Mouse (Mus musculus): ENCODE data around the gene Cphx2. TPM values are rescaled to one million over a fixed set of nuclear protein-coding genes. Genes with fewer than 3 reads are reported as not detected.
A peak's percentile ranks its signal among the peaks of the same experiment; 100 is the strongest.
"Not testable (repeated sequence)": the region's sequence is repeated elsewhere in the genome, so short reads cannot be mapped to it uniquely, and the experiment has no call there.

The Cphx2 gene
- polyA plus RNA-seq (2015; fragmentation: Nextera tagmentation; extraction: Ambion mirVana): not detected in 2 replicates

DNA sequence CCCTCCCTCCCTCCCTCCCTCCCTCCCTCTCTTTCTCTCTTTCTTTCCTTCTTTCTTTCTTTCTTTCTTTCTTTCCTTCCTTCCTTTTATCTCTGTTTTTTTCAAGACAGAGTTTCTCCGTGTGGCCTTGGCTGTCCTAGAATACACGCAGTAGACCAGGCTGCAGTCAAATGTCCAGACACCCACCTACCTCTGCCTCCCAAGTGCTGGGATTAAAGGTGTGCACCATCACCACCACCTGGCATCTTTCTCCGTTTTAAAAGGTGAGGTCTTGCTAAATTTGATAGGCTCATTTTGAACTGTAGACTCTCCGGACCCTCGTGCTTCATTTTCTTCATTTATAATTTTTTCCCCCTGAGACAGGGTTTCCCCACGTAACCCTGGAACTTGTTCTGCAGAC is at the start of gene Cphx2:
Gene Cphx2, plus strand, starts transcription at position 301 of the 400 bp plus-strand sequence.
- H3K36me3 ChIP-seq; H3K9me3 ChIP-seq; H3K27ac ChIP-seq; ATAC-seq (ENCODE audit: low FRiP score); H3K9ac ChIP-seq; H3K4me2 ChIP-seq; H3K4me3 ChIP-seq; H3K27me3 ChIP-seq; H3K4me1 ChIP-seq (replicated peaks): not testable (repeated sequence)
- no CpG with 5 or more reads among the region's 6 CpGs for WGBS

DNA sequence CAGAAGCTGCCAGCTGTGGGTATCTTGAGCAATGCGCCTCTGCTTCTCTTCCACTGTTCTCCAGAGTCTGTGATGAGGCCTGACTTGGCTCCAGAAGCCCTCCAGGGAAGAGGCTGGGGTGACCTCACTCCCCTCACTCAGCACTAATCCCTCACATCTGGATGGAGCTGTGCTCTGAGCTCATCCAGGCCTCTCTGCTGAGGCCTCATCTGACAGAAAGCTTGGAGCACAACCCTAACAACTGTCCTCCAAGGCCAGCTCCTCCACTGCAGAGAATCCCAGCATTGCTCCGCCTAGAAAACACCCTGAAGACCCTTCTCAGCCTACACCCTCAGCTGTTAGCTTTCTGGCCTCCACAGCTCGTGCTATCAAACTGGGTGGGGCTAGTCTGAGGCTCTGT is 47.0 kb upstream of the Cphx2 start:
- not testable (repeated sequence) for H3K9me3 ChIP-seq; H3K27ac ChIP-seq; H3K4me3 ChIP-seq; H3K4me1 ChIP-seq (replicated peaks); H3K9ac ChIP-seq; ATAC-seq (ENCODE audit: low FRiP score); H3K4me2 ChIP-seq; H3K27me3 ChIP-seq; H3K36me3 ChIP-seq
- WGBS: no CpG with 5 or more reads among the region's 3 CpGs

DNA sequence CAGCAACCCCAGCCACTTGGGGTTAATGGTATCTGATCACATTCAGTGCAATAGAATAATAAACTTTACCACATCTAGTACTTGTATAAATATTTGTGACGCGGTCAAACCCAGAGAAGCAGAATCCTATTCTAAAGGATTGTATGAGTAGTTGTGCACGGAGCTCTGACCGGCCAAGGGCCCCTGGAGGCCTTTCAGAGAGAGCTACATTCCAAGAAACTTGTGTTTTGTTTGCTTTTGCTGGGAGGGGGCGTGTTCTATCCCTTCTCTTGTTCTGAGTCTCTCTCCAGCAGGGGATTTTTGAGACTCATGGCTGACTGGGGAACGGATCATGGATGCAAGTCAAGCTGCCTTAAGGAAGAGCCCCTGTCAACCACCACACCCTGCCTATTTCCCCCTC is 45.9 kb upstream of the Cphx2 start:
- not testable (repeated sequence) for H3K27me3 ChIP-seq; H3K4me1 ChIP-seq (replicated peaks); H3K9me3 ChIP-seq; H3K36me3 ChIP-seq; ATAC-seq (ENCODE audit: low FRiP score); H3K9ac ChIP-seq; H3K4me2 ChIP-seq; H3K27ac ChIP-seq; H3K4me3 ChIP-seq
- WGBS: no CpG with 5 or more reads among the region's 6 CpGs

DNA sequence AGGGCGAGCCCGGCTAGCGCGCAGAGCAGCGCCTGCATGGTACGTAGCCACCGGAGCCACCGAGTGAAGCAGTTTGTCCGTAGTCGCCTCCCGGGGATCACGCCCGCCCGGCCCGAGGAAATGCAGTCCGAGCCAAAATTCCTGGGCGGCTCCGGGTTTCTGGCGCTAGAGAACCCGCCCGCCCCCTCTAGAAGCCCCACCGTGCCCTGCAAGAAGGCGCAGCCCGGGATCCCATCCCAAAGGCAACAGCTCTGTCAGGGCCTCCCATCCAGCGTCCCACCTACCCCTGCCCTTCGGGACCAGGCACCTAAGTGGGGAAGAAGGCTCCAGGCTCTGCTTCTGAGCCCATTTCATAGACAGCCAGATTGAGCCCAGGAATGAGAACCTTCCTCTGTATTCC is 38.7 kb upstream of the Cphx2 start, which contains the start of gene Gm9780:
Gene Gm9780, minus strand, starts transcription at position 101 of the 400 bp plus-strand sequence.
- not testable (repeated sequence) for H3K9me3 ChIP-seq; H3K4me1 ChIP-seq (replicated peaks); H3K27me3 ChIP-seq; ATAC-seq (ENCODE audit: low FRiP score); H3K4me2 ChIP-seq; H3K36me3 ChIP-seq; H3K9ac ChIP-seq; H3K27ac ChIP-seq; H3K4me3 ChIP-seq
- WGBS: no CpG with 5 or more reads among the region's 26 CpGs

DNA sequence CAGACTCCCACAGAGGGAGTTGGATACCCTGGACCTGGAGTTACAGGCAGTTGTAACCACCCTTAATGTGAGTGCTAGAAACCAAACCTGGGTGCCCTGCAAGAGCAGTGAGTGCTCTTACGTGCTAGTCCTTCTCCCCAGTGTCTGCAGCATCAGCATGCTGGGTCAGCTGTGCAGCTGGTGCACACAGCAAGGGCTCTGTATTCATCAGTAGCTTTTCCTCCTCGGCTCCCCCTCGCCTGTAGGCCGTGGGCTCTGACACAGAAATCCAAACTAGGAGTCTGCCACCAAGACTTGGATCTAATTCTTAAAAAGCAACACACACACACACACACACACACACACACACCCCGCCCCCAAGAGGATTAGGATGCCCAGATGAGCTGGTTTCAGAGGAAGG is 36.3 kb upstream of the Cphx2 start:
- not testable (repeated sequence) for H3K4me1 ChIP-seq (replicated peaks); H3K27ac ChIP-seq; H3K4me2 ChIP-seq; H3K9me3 ChIP-seq; ATAC-seq (ENCODE audit: low FRiP score); H3K27me3 ChIP-seq; H3K36me3 ChIP-seq; H3K4me3 ChIP-seq; H3K9ac ChIP-seq
- WGBS: no CpG with 5 or more reads among the region's 5 CpGs

DNA sequence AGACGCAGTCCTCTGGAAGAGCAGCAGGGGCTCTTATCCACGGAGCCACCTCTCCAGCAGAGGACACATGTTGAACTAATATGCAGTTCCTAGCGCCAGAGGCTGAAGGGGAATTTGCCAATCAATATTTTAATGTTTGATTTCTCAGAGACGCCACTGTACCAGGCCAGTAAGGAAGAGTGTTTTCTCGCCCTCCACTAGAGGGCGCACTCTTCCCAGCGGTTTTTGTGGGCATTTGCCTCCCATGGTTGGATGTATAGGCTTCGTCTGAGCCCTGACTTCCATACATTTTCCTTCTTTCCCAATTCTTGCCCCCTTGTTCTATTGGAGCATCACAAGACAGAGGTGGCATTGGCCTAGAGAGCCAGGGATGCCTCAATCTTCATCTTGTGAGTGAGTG is 34.3 kb upstream of the Cphx2 start:
- H3K4me2 ChIP-seq; H3K27me3 ChIP-seq; ATAC-seq (ENCODE audit: low FRiP score); H3K4me3 ChIP-seq; H3K9ac ChIP-seq; H3K4me1 ChIP-seq (replicated peaks); H3K36me3 ChIP-seq; H3K27ac ChIP-seq; H3K9me3 ChIP-seq: not testable (repeated sequence)
- no CpG with 5 or more reads among the region's 8 CpGs for WGBS

DNA sequence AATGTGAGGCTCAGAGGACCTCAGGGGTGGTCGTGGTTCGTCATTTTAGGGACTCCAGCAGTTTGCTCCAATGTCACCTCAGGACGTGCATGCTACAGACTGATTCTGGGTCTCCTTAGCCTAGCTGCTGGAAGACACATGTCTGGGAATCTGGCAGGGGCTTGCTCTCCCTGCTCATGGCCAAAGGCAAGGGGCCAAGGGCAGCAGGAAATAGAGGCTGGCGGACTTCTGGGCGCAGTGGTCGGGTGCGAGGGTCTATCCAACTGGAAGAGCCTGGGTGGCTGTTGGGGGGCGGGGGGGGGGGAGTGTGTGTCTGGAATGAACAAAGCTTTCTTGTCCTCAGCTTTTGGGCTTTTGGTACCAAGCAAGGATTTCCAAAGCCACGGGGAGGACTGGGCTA is 32.5 kb upstream of the Cphx2 start:
- not testable (repeated sequence) for H3K4me2 ChIP-seq; H3K27me3 ChIP-seq; H3K9me3 ChIP-seq; H3K27ac ChIP-seq; H3K9ac ChIP-seq; H3K4me3 ChIP-seq; H3K36me3 ChIP-seq; H3K4me1 ChIP-seq (replicated peaks); ATAC-seq (ENCODE audit: low FRiP score)
- WGBS: no CpG with 5 or more reads among the region's 9 CpGs

DNA sequence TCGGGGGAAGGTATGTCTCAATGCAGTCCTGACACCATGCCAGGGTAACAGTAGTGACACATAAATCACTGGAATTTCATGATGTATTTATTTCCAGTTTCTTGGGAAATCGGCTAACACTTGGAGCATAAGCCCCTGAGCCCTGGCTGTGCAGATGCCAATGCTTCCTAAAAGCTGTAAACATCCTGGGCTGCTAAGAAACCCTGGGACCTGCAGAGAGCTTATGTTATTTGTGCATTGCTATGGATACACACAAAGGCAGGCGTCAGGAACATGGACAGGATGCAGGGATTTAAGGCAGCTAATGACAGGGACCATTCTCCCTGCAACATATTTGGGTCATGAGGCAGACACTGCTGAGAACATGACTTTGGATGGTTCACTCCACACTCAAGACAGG is 23.1 kb upstream of the Cphx2 start:
- not testable (repeated sequence) for H3K9me3 ChIP-seq; H3K36me3 ChIP-seq; H3K4me2 ChIP-seq; ATAC-seq (ENCODE audit: low FRiP score); H3K4me3 ChIP-seq; H3K9ac ChIP-seq; H3K27me3 ChIP-seq; H3K27ac ChIP-seq; H3K4me1 ChIP-seq (replicated peaks)
- WGBS: no CpG with 5 or more reads among the region's 3 CpGs

DNA sequence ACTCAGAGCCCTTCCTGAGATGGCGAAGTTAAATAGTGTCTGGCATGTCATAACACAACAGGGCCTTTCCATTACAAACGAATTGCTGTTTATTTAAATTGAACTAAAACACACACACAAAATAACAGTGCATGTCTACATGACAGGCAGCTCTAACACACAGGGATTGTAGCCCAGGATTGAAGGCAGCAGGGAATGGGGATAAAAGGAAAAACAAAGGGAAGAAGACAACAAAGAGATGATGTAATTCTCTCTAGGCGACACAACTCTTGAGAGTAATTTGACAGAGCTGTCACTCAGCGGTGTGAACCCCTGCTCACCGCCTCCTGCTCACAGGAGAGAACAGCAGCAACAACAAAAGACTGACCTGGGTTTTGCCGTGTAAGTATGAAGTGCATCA is 22.0 kb upstream of the Cphx2 start:
- WGBS: no CpG with 5 or more reads among the region's 6 CpGs
- not testable (repeated sequence) for H3K9me3 ChIP-seq; H3K9ac ChIP-seq; H3K27me3 ChIP-seq; H3K36me3 ChIP-seq; ATAC-seq (ENCODE audit: low FRiP score); H3K4me3 ChIP-seq; H3K4me2 ChIP-seq; H3K27ac ChIP-seq; H3K4me1 ChIP-seq (replicated peaks)

DNA sequence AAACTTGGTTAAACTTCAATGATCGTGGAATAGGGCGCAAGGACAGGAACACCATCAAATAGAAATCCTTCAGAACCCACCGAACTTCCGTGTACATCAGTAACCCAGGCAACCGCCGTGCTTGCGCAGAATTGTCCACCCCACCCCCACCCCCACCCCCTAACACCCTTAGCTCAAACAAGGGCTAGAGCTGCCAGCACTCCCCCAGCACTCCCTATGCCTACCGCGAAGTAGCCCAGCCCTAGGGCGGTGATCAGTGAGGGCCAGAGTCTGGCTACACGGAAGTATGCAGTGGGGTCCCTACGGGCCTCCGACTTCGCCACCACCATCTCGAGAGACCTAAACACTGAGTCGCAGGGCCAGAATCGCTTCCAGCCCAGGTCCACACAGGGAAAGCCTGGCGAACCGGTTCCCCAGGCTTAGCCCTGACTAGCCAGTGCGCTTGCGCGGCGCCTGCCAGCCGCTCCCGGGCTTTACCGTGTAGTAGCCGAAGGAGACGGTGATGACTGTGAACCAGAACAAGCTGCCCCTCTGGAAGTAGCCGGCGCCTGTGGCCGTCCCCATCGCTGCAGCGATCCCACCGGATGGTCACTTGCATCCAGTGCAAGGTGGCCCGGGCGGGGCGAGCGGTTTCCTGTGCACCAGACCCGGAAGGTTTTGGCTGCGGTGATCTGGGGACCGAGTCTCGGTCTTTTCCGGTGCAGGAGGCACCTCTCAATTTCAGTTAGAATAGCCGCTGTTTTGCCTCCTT is 14.6 kb upstream of the Cphx2 start:
- ATAC-seq (ENCODE audit: low FRiP score): peak; percentile 88
- H3K4me3 ChIP-seq; H3K9ac ChIP-seq; H3K27ac ChIP-seq; H3K27me3 ChIP-seq; H3K9me3 ChIP-seq; H3K4me1 ChIP-seq (replicated peaks); H3K36me3 ChIP-seq; H3K4me2 ChIP-seq: not testable (repeated sequence)
- no CpG with 5 or more reads among the region's 44 CpGs for WGBS

DNA sequence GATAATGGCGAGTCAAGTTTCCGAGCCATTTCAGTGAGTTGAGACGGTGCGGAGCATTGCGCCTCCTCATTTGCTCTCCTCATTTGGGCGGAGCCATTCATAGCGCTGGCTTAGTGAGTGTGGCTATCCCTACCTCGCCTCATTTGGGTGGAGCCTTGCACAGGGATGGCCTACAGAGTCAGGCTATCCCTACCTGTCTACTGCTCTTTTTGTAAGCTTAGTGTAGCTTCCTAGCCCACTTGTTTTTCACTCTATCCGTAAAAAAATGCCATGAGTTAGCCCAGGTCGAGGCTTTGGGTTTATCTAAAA is 14.0 kb upstream of the Cphx2 start, which contains the start of gene Tmem254c:
Gene Tmem254c, minus strand, starts transcription at position 31 of the 309 bp plus-strand sequence.
- not testable (repeated sequence) for H3K9me3 ChIP-seq; H3K9ac ChIP-seq; H3K36me3 ChIP-seq; H3K27ac ChIP-seq; H3K4me1 ChIP-seq (replicated peaks); H3K4me3 ChIP-seq; H3K27me3 ChIP-seq; H3K4me2 ChIP-seq
- peak; percentile 71; the same call in 1 of the 2 replicates for ATAC-seq (ENCODE audit: low FRiP score)
- WGBS: no CpG with 5 or more reads among the region's 10 CpGs

DNA sequence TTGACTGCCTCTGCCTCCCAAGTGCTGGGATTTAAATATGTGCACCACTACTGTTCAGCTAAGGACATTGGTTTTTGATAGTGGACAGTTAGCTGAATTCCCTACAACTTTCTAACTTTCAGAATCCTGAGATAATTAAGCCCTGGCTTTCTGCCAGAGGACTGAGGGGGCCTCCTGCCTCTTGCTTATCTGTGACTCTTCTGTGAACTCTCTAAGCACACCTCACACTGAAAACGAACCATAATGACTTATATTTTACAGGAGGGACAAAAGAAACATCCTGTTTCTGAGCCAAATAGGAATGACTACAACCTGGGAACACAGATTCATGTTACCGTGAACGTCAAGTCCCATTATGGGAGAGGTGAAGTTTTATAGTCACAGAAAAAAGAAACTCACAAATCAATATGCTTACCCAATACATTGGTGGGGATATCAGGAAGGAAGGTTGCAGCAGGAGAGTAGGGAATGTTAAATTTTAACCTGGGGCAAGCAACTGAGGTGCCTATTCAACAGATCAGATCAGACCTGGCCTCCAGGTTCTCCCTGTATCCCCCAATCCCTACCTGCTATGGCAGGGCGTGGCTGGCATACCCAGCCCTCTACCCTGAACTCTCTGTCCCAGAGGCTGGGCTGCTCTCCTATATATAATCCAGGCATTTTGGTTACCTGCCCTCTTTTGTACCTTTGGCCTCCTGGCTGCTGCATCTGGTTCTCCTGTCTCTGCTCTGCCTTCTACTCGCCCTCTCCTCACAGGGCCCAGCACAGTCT is 4.5 kb upstream of the Cphx2 start:
- no CpG with 5 or more reads among the region's 5 CpGs for WGBS

DNA sequence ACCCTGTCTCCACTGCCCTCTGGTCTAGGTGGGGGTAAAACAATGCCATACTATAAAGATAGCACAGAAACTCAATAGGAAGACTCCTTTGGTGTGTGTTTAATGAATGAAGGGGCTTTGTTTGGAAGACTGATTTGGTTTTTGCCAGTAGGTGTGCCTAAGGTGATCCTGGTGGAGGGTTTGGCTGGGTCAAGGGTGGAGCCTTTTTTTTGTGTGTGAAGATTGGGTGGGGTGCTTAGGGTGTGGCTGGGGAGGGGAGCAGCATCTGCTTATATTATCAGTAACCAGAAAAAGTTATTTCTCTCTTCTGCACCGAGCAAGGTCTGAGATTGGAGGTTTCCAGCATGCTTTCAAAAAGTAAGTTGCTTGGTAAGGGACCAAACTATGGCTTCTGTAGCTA is 681 bp downstream of the Cphx2 start, which contains the start of gene Cphx3:
Gene Cphx3, plus strand, starts transcription at position 301 of the 400 bp plus-strand sequence.
- WGBS: no CpG with 5 or more reads among the region's 1 CpGs
- H3K9ac ChIP-seq; H3K4me2 ChIP-seq; H3K27ac ChIP-seq; ATAC-seq (ENCODE audit: low FRiP score); H3K4me1 ChIP-seq (replicated peaks); H3K9me3 ChIP-seq; H3K4me3 ChIP-seq; H3K36me3 ChIP-seq; H3K27me3 ChIP-seq: not testable (repeated sequence)

More for the DNA sequence above, 4.5 kb upstream of the Cphx2 start:
- H3K9ac ChIP-seq; H3K4me1 ChIP-seq (replicated peaks); H3K36me3 ChIP-seq; ATAC-seq (ENCODE audit: low FRiP score); H3K27me3 ChIP-seq; H3K27ac ChIP-seq; H3K9me3 ChIP-seq; H3K4me3 ChIP-seq; H3K4me2 ChIP-seq: not testable (repeated sequence)
